18 mouse cellular contexts compared by ENCODE assay signal in genomic region chr7:136221620-136222019, GRCm38 (mm10).
DNase-seq lines count a peak whose midpoint lies in the region; ATAC-seq and TF ChIP-seq lines count a peak whose summit lies in the region.
"Had no signal": no experiment of that assay in that cellular context is flagged by ENCODE, and none has a peak within 500 bp of the region (broad histone marks: within the 10 kb centered on the region; RNA-seq: fewer than 3 reads in every experiment).

No protein-coding gene starts in this region.

- H3K4me3 ChIP-seq in hindbrain, embryonic 10.5 days, result no peak overlapping the region
- no peak overlapping the region for H3K4me3 ChIP-seq in hindbrain, postnatal 0 days (ENCODE audit: low read length)
- H3K4me3 ChIP-seq in neural tube, embryonic 13.5 days, result no peak overlapping the region
- no peak overlapping the region for H3K4me3 ChIP-seq in midbrain, embryonic 14.5 days (replicated peaks; ENCODE audit: low read depth, low read length)
- H3K4me3 ChIP-seq: embryonic facial prominence, embryonic 15.5 days; erythroblast, embryonic 14.5 days; forebrain, embryonic 10.5 days; forebrain, embryonic 15.5 days; heart, embryonic 13.5 days; hindbrain, embryonic 15.5 days had no signal

- no peak overlapping the region for H3K9ac ChIP-seq in hindbrain, postnatal 0 days (replicated peaks; ENCODE audit: low read length)
- no peak overlapping the region for H3K9ac ChIP-seq in neural tube, embryonic 13.5 days
- no peak overlapping the region for H3K9ac ChIP-seq in midbrain, embryonic 14.5 days (replicated peaks; ENCODE audit: low read length)
- H3K9ac ChIP-seq: embryonic facial prominence, embryonic 15.5 days; forebrain, embryonic 15.5 days; heart, embryonic 13.5 days; hindbrain, embryonic 15.5 days had no signal

- no peak overlapping the region for H3K4me2 ChIP-seq in hindbrain, postnatal 0 days (ENCODE audit: low read depth, low read length)
- H3K4me2 ChIP-seq in neural tube, embryonic 13.5 days, result no peak overlapping the region
- no peak overlapping the region for H3K4me2 ChIP-seq in midbrain, embryonic 14.5 days (ENCODE audit: low read length)
- H3K4me2 ChIP-seq: embryonic facial prominence, embryonic 15.5 days; forebrain, embryonic 15.5 days; heart, embryonic 13.5 days; hindbrain, embryonic 15.5 days had no signal

- WGBS in hindbrain, embryonic 10.5 days, result 95% methylated on average over 7 of the region's 7 CpGs
- WGBS in hindbrain, postnatal 0 days, result 96% methylated on average over 7 of the region's 7 CpGs
- WGBS in neural tube, embryonic 13.5 days, result 95% methylated on average over 7 of the region's 7 CpGs
- WGBS in midbrain, embryonic 14.5 days, result 90% methylated on average over 7 of the region's 7 CpGs

- no peak for TF ChIP-seq CTCF in hindbrain, postnatal 0 days (IDR thresholded peaks at IDR 0.05; ENCODE audit: low read depth)

- no peak for DNase-seq in hindbrain, embryonic 10.5 days (ENCODE audit: low spot score)
- DNase-seq in hindbrain, postnatal 0 days (ENCODE audit: low spot score), result no peak
- no peak for DNase-seq in neural tube, embryonic 10.5 days (ENCODE audit: extremely low spot score, low spot score)
- DNase-seq in midbrain, embryonic 14.5 days, result no peak
- no peak for DNase-seq in layer of hippocampus, adult 9-10 months (ENCODE audit: low spot score)
- DNase-seq: adrenal gland, adult 2 months; adrenal gland, postnatal 25 days; cerebellum, adult 18-20 months; cerebellum, adult 9-11 months; cerebellum, postnatal 36 days; gastrocnemius, postnatal 10 days had no signal

- no peaks in the 10 kb centered on the region for H3K9me3 ChIP-seq in hindbrain, embryonic 10.5 days
- H3K9me3 ChIP-seq in hindbrain, postnatal 0 days (ENCODE audit: low read length), result no peaks in the 10 kb centered on the region
- no peaks in the 10 kb centered on the region for H3K9me3 ChIP-seq in neural tube, embryonic 13.5 days
- no peaks in the 10 kb centered on the region for H3K9me3 ChIP-seq in midbrain, embryonic 14.5 days (ENCODE audit: control insufficient read depth, low read length)
- H3K9me3 ChIP-seq: embryonic facial prominence, embryonic 15.5 days; forebrain, embryonic 10.5 days; forebrain, embryonic 15.5 days; heart, embryonic 13.5 days; hindbrain, embryonic 15.5 days had no signal

- 0 out of 2 replicates have a peak overlapping the region, but pooled peaks have one; percentile 23 for H3K27ac ChIP-seq in hindbrain, embryonic 10.5 days
- H3K27ac ChIP-seq in hindbrain, postnatal 0 days, result no peak overlapping the region
- H3K27ac ChIP-seq in neural tube, embryonic 13.5 days (replicated peaks), result 0 out of 2 replicates have a peak overlapping the region, but pooled peaks have one; percentile 13
- H3K27ac ChIP-seq in midbrain, embryonic 14.5 days (replicated peaks; ENCODE audit: low read depth, low read length), result peak overlapping the region; percentile 21
- H3K27ac ChIP-seq: embryonic facial prominence, embryonic 15.5 days; forebrain, embryonic 10.5 days; forebrain, embryonic 15.5 days; heart, embryonic 13.5 days had no signal

- peaks cover 14% of the 10 kb centered on the region for H3K27me3 ChIP-seq in hindbrain, embryonic 10.5 days (ENCODE audit: insufficient read depth, poor library complexity, severe bottlenecking)
- H3K27me3 ChIP-seq in hindbrain, postnatal 0 days (ENCODE audit: insufficient read depth, low read length), result no peaks in the 10 kb centered on the region
- H3K27me3 ChIP-seq in neural tube, embryonic 13.5 days, result no peaks in the 10 kb centered on the region
- no peaks in the 10 kb centered on the region for H3K27me3 ChIP-seq in midbrain, embryonic 14.5 days (ENCODE audit: control insufficient read depth, insufficient read depth, low read length)
- H3K27me3 ChIP-seq: hindbrain, embryonic 15.5 days had no signal

- H3K36me3 ChIP-seq in hindbrain, embryonic 10.5 days, result no peaks in the 10 kb centered on the region
- no peaks in the 10 kb centered on the region for H3K36me3 ChIP-seq in hindbrain, postnatal 0 days (ENCODE audit: insufficient read depth, low read length)
- no peaks in the 10 kb centered on the region for H3K36me3 ChIP-seq in neural tube, embryonic 13.5 days
- H3K36me3 ChIP-seq in midbrain, embryonic 14.5 days (ENCODE audit: control insufficient read depth, insufficient read depth, low read length), result no peaks in the 10 kb centered on the region
- H3K36me3 ChIP-seq: embryonic facial prominence, embryonic 15.5 days; forebrain, embryonic 10.5 days; forebrain, embryonic 15.5 days; heart, embryonic 13.5 days; hindbrain, embryonic 15.5 days had no signal

- peaks cover 33% of the 10 kb centered on the region for H3K4me1 ChIP-seq in hindbrain, embryonic 10.5 days (replicated peaks)
- no peaks in the 10 kb centered on the region for H3K4me1 ChIP-seq in hindbrain, postnatal 0 days (ENCODE audit: insufficient read depth, low read length)
- H3K4me1 ChIP-seq in neural tube, embryonic 13.5 days (replicated peaks), result peaks cover 31% of the 10 kb centered on the region
- H3K4me1 ChIP-seq in midbrain, embryonic 14.5 days (ENCODE audit: control insufficient read depth, insufficient read depth, low read length), result peaks cover 30% of the 10 kb centered on the region

- no peak for ATAC-seq in hindbrain, postnatal 0 days
- no peak for ATAC-seq in neural tube, embryonic 13.5 days (ENCODE audit: low read depth)
- no peak for ATAC-seq in midbrain, embryonic 14.5 days (ENCODE audit: low FRiP score, low TSS enrichment)
